Mouse (Mus musculus): ENCODE results near the gene Pmpcb. TPM values are rescaled to one million over a fixed set of nuclear protein-coding genes. Genes with fewer than 3 reads are reported as not detected.

Pmpcb gene
- total and polyA plus RNA-seq, 3 experiments, result 41.6 to 113 (median 60.8) TPM

- Histone ChIP-seq H3K36me3 (replicated peaks) (no peaks in the 10 kb centered on the region), H3K4me3 (ENCODE audit: low read depth, low read length) (no peak overlapping the region), H3K4me1 (ENCODE audit: insufficient read depth, low read depth, low read length) (peaks cover 13% of the 10 kb centered on the region), H3K9me3 (replicated peaks) (no peaks in the 10 kb centered on the region), H3K27me3 (ENCODE audit: insufficient read depth, low read length) (peaks cover 19% of the 10 kb centered on the region)
- ATAC-seq (ENCODE audit: extremely low read depth, insufficient number of reproducible peaks, low FRiP score, poor library complexity, severe bottlenecking), result no peak
- DNase-seq (ENCODE audit: low spot score), result no peak
- no peak for TF ChIP-seq CTCF (IDR thresholded peaks at IDR 0.05; ENCODE audit: low read depth, low read length)
- TF ChIP-seq TAL1 (conservative IDR thresholded peaks at IDR 0.05; ENCODE audit: low read depth, low read length), result no peak
- TF ChIP-seq GATA1 (IDR thresholded peaks at IDR 0.05; ENCODE audit: borderline replicate concordance, low read length), result no peak
- no peak for TF ChIP-seq GATA2 (IDR thresholded peaks at IDR 0.05; ENCODE audit: borderline replicate concordance, low read depth, low read length)
- TF ChIP-seq POLR2AphosphoS5 (IDR thresholded peaks at IDR 0.05; ENCODE audit: insufficient replicate concordance, low read depth, low read length), result no peak
Measured at GRCm38 (mm10) chr5:21712127-21712715, 24.7 kb upstream of the Pmpcb start.

GRCm38 (mm10) chr5:21714447-21714846 lies 22.5 kb upstream of the Pmpcb start:
- no peak for DNase-seq (ENCODE audit: low spot score)
- no peak overlapping the region for H3K4me3 ChIP-seq (ENCODE audit: low read depth, low read length)
- H3K36me3 ChIP-seq (replicated peaks), result no peaks in the 10 kb centered on the region
- peaks cover 24% of the 10 kb centered on the region for H3K27me3 ChIP-seq (ENCODE audit: insufficient read depth, low read length)
- no peaks in the 10 kb centered on the region for H3K9me3 ChIP-seq (replicated peaks)
- peaks cover 15% of the 10 kb centered on the region for H3K4me1 ChIP-seq (ENCODE audit: insufficient read depth, low read depth, low read length)
- TF ChIP-seq GATA2 (IDR thresholded peaks at IDR 0.05; ENCODE audit: borderline replicate concordance, low read depth, low read length) (no peak), POLR2AphosphoS5 (IDR thresholded peaks at IDR 0.05; ENCODE audit: insufficient replicate concordance, low read depth, low read length) (no peak), TAL1 (conservative IDR thresholded peaks at IDR 0.05; ENCODE audit: low read depth, low read length) (no peak), CTCF (IDR thresholded peaks at IDR 0.05; ENCODE audit: low read depth, low read length) (no peak), GATA1 (IDR thresholded peaks at IDR 0.05; ENCODE audit: borderline replicate concordance, low read length) (no peak)
- ATAC-seq (ENCODE audit: extremely low read depth, insufficient number of reproducible peaks, low FRiP score, poor library complexity, severe bottlenecking), result no peak

- H3K9me3 ChIP-seq (replicated peaks), result no peaks in the 10 kb centered on the region
- DNase-seq (ENCODE audit: low spot score) (no peak), ATAC-seq (ENCODE audit: extremely low read depth, insufficient number of reproducible peaks, low FRiP score, poor library complexity, severe bottlenecking) (no peak)
- H3K36me3 ChIP-seq (replicated peaks), result no peaks in the 10 kb centered on the region
- no peak overlapping the region for H3K4me3 ChIP-seq (ENCODE audit: low read depth, low read length)
- H3K27me3 ChIP-seq (ENCODE audit: insufficient read depth, low read length), result peaks cover 30% of the 10 kb centered on the region
- TF ChIP-seq POLR2AphosphoS5 (IDR thresholded peaks at IDR 0.05; ENCODE audit: insufficient replicate concordance, low read depth, low read length) (no peak), GATA2 (IDR thresholded peaks at IDR 0.05; ENCODE audit: borderline replicate concordance, low read depth, low read length) (no peak), GATA1 (IDR thresholded peaks at IDR 0.05; ENCODE audit: borderline replicate concordance, low read length) (no peak), TAL1 (conservative IDR thresholded peaks at IDR 0.05; ENCODE audit: low read depth, low read length) (no peak), CTCF (IDR thresholded peaks at IDR 0.05; ENCODE audit: low read depth, low read length) (no peak)
- H3K4me1 ChIP-seq (ENCODE audit: insufficient read depth, low read depth, low read length), result peaks cover 10% of the 10 kb centered on the region
Measured at GRCm38 (mm10) chr5:21717165-21717715, 19.7 kb upstream of the Pmpcb start.

GRCm38 (mm10) chr5:21718546-21718945 lies 18.4 kb upstream of the Pmpcb start:
- H3K4me3 ChIP-seq (ENCODE audit: low read depth, low read length), result no peak overlapping the region
- no peaks in the 10 kb centered on the region for H3K36me3 ChIP-seq (replicated peaks)
- H3K9me3 ChIP-seq (replicated peaks), result no peaks in the 10 kb centered on the region
- ATAC-seq (ENCODE audit: extremely low read depth, insufficient number of reproducible peaks, low FRiP score, poor library complexity, severe bottlenecking) (no peak), DNase-seq (ENCODE audit: low spot score) (no peak)
- H3K4me1 ChIP-seq (ENCODE audit: insufficient read depth, low read depth, low read length), result peaks cover 6% of the 10 kb centered on the region
- peaks cover 29% of the 10 kb centered on the region for H3K27me3 ChIP-seq (ENCODE audit: insufficient read depth, low read length)
- no peak for TF ChIP-seq POLR2AphosphoS5 (IDR thresholded peaks at IDR 0.05; ENCODE audit: insufficient replicate concordance, low read depth, low read length)
- TF ChIP-seq GATA2 (IDR thresholded peaks at IDR 0.05; ENCODE audit: borderline replicate concordance, low read depth, low read length), result no peak
- no peak for TF ChIP-seq GATA1 (IDR thresholded peaks at IDR 0.05; ENCODE audit: borderline replicate concordance, low read length)
- TF ChIP-seq CTCF (IDR thresholded peaks at IDR 0.05; ENCODE audit: low read depth, low read length), result no peak
- no peak for TF ChIP-seq TAL1 (conservative IDR thresholded peaks at IDR 0.05; ENCODE audit: low read depth, low read length)

- H3K4me1 ChIP-seq (ENCODE audit: insufficient read depth, low read depth, low read length), result peaks cover 6% of the 10 kb centered on the region
- no peaks in the 10 kb centered on the region for H3K36me3 ChIP-seq (replicated peaks)
- no peak for TF ChIP-seq CTCF (IDR thresholded peaks at IDR 0.05; ENCODE audit: low read depth, low read length)
- TF ChIP-seq TAL1 (conservative IDR thresholded peaks at IDR 0.05; ENCODE audit: low read depth, low read length), result no peak
- no peak for TF ChIP-seq GATA2 (IDR thresholded peaks at IDR 0.05; ENCODE audit: borderline replicate concordance, low read depth, low read length)
- no peak for TF ChIP-seq GATA1 (IDR thresholded peaks at IDR 0.05; ENCODE audit: borderline replicate concordance, low read length)
- TF ChIP-seq POLR2AphosphoS5 (IDR thresholded peaks at IDR 0.05; ENCODE audit: insufficient replicate concordance, low read depth, low read length), result no peak
- DNase-seq (ENCODE audit: low spot score) (no peak), ATAC-seq (ENCODE audit: extremely low read depth, insufficient number of reproducible peaks, low FRiP score, poor library complexity, severe bottlenecking) (no peak)
- H3K27me3 ChIP-seq (ENCODE audit: insufficient read depth, low read length), result peaks cover 29% of the 10 kb centered on the region
- H3K4me3 ChIP-seq (ENCODE audit: low read depth, low read length), result no peak overlapping the region
- no peaks in the 10 kb centered on the region for H3K9me3 ChIP-seq (replicated peaks)
Measured at GRCm38 (mm10) chr5:21719209-21719608, 17.7 kb upstream of the Pmpcb start.

- no peak for DNase-seq (ENCODE audit: low spot score)
- Histone ChIP-seq H3K9me3 (replicated peaks) (no peaks in the 10 kb centered on the region), H3K27me3 (ENCODE audit: insufficient read depth, low read length) (peaks cover 32% of the 10 kb centered on the region), H3K4me3 (ENCODE audit: low read depth, low read length) (no peak overlapping the region), H3K36me3 (replicated peaks) (no peaks in the 10 kb centered on the region), H3K4me1 (ENCODE audit: insufficient read depth, low read depth, low read length) (no peaks in the 10 kb centered on the region; the same call in 1 of the 2 replicates)
- TF ChIP-seq TAL1 (conservative IDR thresholded peaks at IDR 0.05; ENCODE audit: low read depth, low read length) (no peak), GATA2 (IDR thresholded peaks at IDR 0.05; ENCODE audit: borderline replicate concordance, low read depth, low read length) (no peak), POLR2AphosphoS5 (IDR thresholded peaks at IDR 0.05; ENCODE audit: insufficient replicate concordance, low read depth, low read length) (no peak), GATA1 (IDR thresholded peaks at IDR 0.05; ENCODE audit: borderline replicate concordance, low read length) (no peak), CTCF (IDR thresholded peaks at IDR 0.05; ENCODE audit: low read depth, low read length) (no peak)
- ATAC-seq (ENCODE audit: extremely low read depth, insufficient number of reproducible peaks, low FRiP score, poor library complexity, severe bottlenecking), result no peak
Measured at GRCm38 (mm10) chr5:21724427-21724826, 12.5 kb upstream of the Pmpcb start.
